Mouse (Mus musculus) forebrain, postnatal 0 days (tissue): ENCODE measurements around the gene Jpt2. TPM values are rescaled to one million over a fixed set of nuclear protein-coding genes. Genes with fewer than 3 reads are reported as not detected.

Experiments
- ATAC-seq: fragments of 200-750 bp; cut with Nextera tagmentation; 2 replicates; pipeline ENCODE4 v1.8.0; 2017; ENCODE audit warnings: mild to moderate bottlenecking, moderate library complexity
- DNase-seq: peaks from one replicate; pipeline ENCODE4 v3.0.0-alpha.2; 2015
- H3K27ac ChIP-seq: fragments of 300-500 bp; sonication (generic); 2 replicates; pipeline ENCODE4 v1.5.1; 2014; ENCODE audit warnings: low read depth, mild to moderate bottlenecking, antibody characterized with exemption, low read length, moderate library complexity, mixed read lengths
- H3K27me3 ChIP-seq: fragments of 300-500 bp; sonication (generic); 2 replicates; pipeline ENCODE4 v1.6.1; 2014; ENCODE audit warnings: mild to moderate bottlenecking, low read length, mixed read lengths; ENCODE audit not compliant: insufficient read depth
- H3K36me3 ChIP-seq: fragments of 300-500 bp; sonication (generic); 2 replicates; pipeline ENCODE4 v1.6.1; 2014; ENCODE audit warnings: mild to moderate bottlenecking, moderate library complexity; ENCODE audit not compliant: insufficient read depth
- H3K4me1 ChIP-seq: fragments of 300-500 bp; sonication (generic); 2 replicates; pipeline ENCODE4 v1.6.1; 2014; ENCODE audit warnings: antibody characterized with exemption; ENCODE audit not compliant: insufficient read depth
- H3K4me2 ChIP-seq: fragments of 300-500 bp; sonication (generic); 2 replicates; pipeline ENCODE4 v1.6.1; 2014; ENCODE audit warnings: low read depth, mild to moderate bottlenecking, moderate library complexity
- H3K4me3 ChIP-seq: fragments of 300-500 bp; sonication (generic); 2 replicates; pipeline ENCODE4 v1.5.1; 2014; ENCODE audit warnings: low read depth, low read length, mixed read lengths
- H3K9ac ChIP-seq: fragments of 300-500 bp; sonication (generic); 2 replicates; pipeline ENCODE4 v1.6.1; 2014; ENCODE audit warnings: mild to moderate bottlenecking
- H3K9me3 ChIP-seq: fragments of 300-500 bp; sonication (generic); 2 replicates; pipeline ENCODE4 v1.6.1; 2016; ENCODE audit warnings: low read length
- CTCF ChIP-seq: sonication (generic); IDR thresholded peaks from 2 replicates; pipeline ENCODE4 v1.5.1; 2016; ENCODE audit warnings: antibody characterized with exemption, control low read depth, low read depth
- WGBS: fragments of 180-500 bp; shearing (Covaris S2); extraction: QIAGEN DNeasy Blood & Tissue Kit; methylation state at CpG from one replicate; pipeline ENCODE4 v1.1.7; 2014; 5-methylcytosine and 5-hydroxymethylcytosine counted together
- polyA plus RNA-seq: library from polyadenylated mRNA; unstranded; fragments of >200 nt; fragmentation: Nextera tagmentation; extraction: Ambion mirVana; gene quantifications from 2 replicates; pipeline ENCODE4 v1.2.1, GENCODE M21; 2015
- total RNA-seq: library from RNA; depleted of rRNA; stranded (reverse); fragments of >200 nt; gene quantifications from 2 replicates; pipeline ENCODE4 v1.2.3, GENCODE M21; 2014

The Jpt2 gene
- total and polyA plus RNA-seq, 2 experiments from 2014 or later = 58.4 to 64.7 TPM

- DNase-seq = peak; percentile 95
- H3K9ac ChIP-seq = peak within 1 kb of the TSS; percentile 92
- peak within 1 kb of the TSS; percentile 92 for H3K27ac ChIP-seq
- peaks cover 16% of the 10 kb centered on the region for H3K4me1 ChIP-seq
- peak; percentile 99 for ATAC-seq
- peak within 1 kb of the TSS; percentile 68 for H3K4me2 ChIP-seq
- H3K27me3 ChIP-seq = no peaks in the 10 kb centered on the region
- WGBS = 2% methylated on average over 77 of the region's 78 CpGs
- H3K9me3 ChIP-seq = no peaks in the 10 kb centered on the region
- peak; percentile 24 for TF ChIP-seq CTCF
- peak within 1 kb of the TSS; percentile 90 for H3K4me3 ChIP-seq
- H3K36me3 ChIP-seq = peaks cover 3% of the 10 kb centered on the region
Measured at GRCm38 (mm10) chr17:24936259-24937237, 23.9 kb downstream of the Jpt2 start, which contains the start of gene Mapk8ip3. Gene Mapk8ip3, minus strand, starts transcription at chr17:24936977.

GRCm38 (mm10) chr17:24935666-24936065, 24.8 kb downstream of the Jpt2 start:
- Histone ChIP-seq H3K27me3 (no peaks in the 10 kb centered on the region), H3K4me3 (peak overlapping the region; percentile 90), H3K4me1 (peaks cover 16% of the 10 kb centered on the region), H3K4me2 (peak overlapping the region; percentile 68), H3K9ac (peak overlapping the region; percentile 92), H3K9me3 (no peaks in the 10 kb centered on the region), H3K36me3 (peaks cover 3% of the 10 kb centered on the region), H3K27ac (no peak overlapping the region)
- no peak for ATAC-seq
- no peak for TF ChIP-seq CTCF
- DNase-seq = no peak

- no peak for TF ChIP-seq CTCF
- DNase-seq (no peak), ATAC-seq (no peak)
- Histone ChIP-seq H3K27ac (no peak overlapping the region), H3K4me3 (no peak overlapping the region), H3K27me3 (no peaks in the 10 kb centered on the region), H3K4me1 (peaks cover 16% of the 10 kb centered on the region), H3K4me2 (peak overlapping the region; percentile 68), H3K36me3 (peaks cover 3% of the 10 kb centered on the region), H3K9me3 (no peaks in the 10 kb centered on the region), H3K9ac (peak overlapping the region; percentile 92)
- 91% methylated on average over 4 of the region's 4 CpGs for WGBS
Measured at GRCm38 (mm10) chr17:24934926-24935325, 25.6 kb downstream of the Jpt2 start.

GRCm38 (mm10) chr17:24933163-24933562, 27.3 kb downstream of the Jpt2 start:
- Histone ChIP-seq H3K9ac (no peak overlapping the region), H3K9me3 (no peaks in the 10 kb centered on the region), H3K27me3 (no peaks in the 10 kb centered on the region), H3K4me1 (peaks cover 16% of the 10 kb centered on the region), H3K36me3 (peaks cover 3% of the 10 kb centered on the region), H3K27ac (no peak overlapping the region), H3K4me3 (no peak overlapping the region), H3K4me2 (no peak overlapping the region)
- no peak for TF ChIP-seq CTCF
- DNase-seq (no peak), ATAC-seq (no peak)
- WGBS = 81% methylated on average over 4 of the region's 4 CpGs

- no peak for ATAC-seq
- 95% methylated on average over 4 of the region's 4 CpGs for WGBS
- no peak overlapping the region for H3K9ac ChIP-seq
- H3K36me3 ChIP-seq = peaks cover 8% of the 10 kb centered on the region
- no peak overlapping the region for H3K4me2 ChIP-seq
- TF ChIP-seq CTCF = no peak
- H3K4me3 ChIP-seq = no peak overlapping the region
- DNase-seq = no peak
- H3K9me3 ChIP-seq = no peaks in the 10 kb centered on the region
- H3K27me3 ChIP-seq = no peaks in the 10 kb centered on the region
- H3K27ac ChIP-seq = no peak overlapping the region
- peaks cover 16% of the 10 kb centered on the region for H3K4me1 ChIP-seq
Measured at GRCm38 (mm10) chr17:24932431-24932830, 28.1 kb downstream of the Jpt2 start.

- Histone ChIP-seq H3K36me3 (peaks cover 26% of the 10 kb centered on the region), H3K9me3 (no peaks in the 10 kb centered on the region), H3K27ac (no peak overlapping the region), H3K4me2 (no peak overlapping the region), H3K27me3 (no peaks in the 10 kb centered on the region), H3K4me3 (no peak overlapping the region), H3K9ac (no peak overlapping the region), H3K4me1 (peaks cover under 1% of the 10 kb centered on the region; the same call in 1 of the 2 replicates)
- 88% methylated on average over 1 of the region's 1 CpGs for WGBS
- TF ChIP-seq CTCF = no peak
- DNase-seq (no peak), ATAC-seq (no peak)
Measured at GRCm38 (mm10) chr17:24929506-24929905, 31.0 kb downstream of the Jpt2 start.

GRCm38 (mm10) chr17:24923246-24923645, 37.2 kb downstream of the Jpt2 start:
- DNase-seq = no peak

More at GRCm38 (mm10) chr17:24923246-24923645, 37.2 kb downstream of the Jpt2 start:
- Histone ChIP-seq H3K27me3 (no peaks in the 10 kb centered on the region), H3K4me2 (no peak overlapping the region), H3K4me3 (no peak overlapping the region), H3K4me1 (no peaks in the 10 kb centered on the region), H3K9me3 (no peaks in the 10 kb centered on the region), H3K27ac (no peak overlapping the region), H3K36me3 (peaks cover 85% of the 10 kb centered on the region), H3K9ac (no peak overlapping the region)
- ATAC-seq = no peak
- WGBS = 95% methylated on average over 1 of the region's 1 CpGs
- TF ChIP-seq CTCF = no peak
